ENCODE assay signal across 20 mouse cellular contexts in the genomic region with DNA sequence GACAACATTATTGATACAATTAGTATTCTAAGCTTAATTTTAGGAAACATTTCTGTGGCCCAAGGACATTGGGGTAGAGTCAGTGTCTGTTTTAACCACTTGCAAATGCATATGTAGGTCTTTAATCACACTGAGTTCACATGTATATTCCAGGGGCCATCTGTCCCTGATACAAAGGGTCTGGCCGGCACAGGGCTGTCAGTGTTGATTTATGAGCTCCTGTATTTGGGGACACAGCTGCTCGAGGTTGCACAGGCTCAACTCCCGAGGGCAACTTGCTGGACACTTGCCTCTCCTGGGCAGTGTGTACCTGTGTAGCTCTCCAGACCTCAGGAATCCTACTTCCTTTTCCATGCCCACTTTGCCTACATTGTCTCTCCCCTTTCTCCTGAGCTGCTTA.
DNase-seq lines count a peak whose midpoint lies in the region; ATAC-seq lines count a peak whose summit lies in the region.
"Had no signal": no experiment of that assay in that cellular context is flagged by ENCODE, and none has a peak within 500 bp of the region (broad histone marks: within the 10 kb centered on the region; RNA-seq: fewer than 3 reads in every experiment).

No protein-coding gene starts in this region.

- no peak overlapping the region for H3K4me2 ChIP-seq in hindbrain, embryonic 14.5 days (replicated peaks)
- no peak overlapping the region for H3K4me2 ChIP-seq in neural tube, embryonic 15.5 days
- H3K4me2 ChIP-seq in neural tube, embryonic 11.5 days (ENCODE audit: low read depth), result no peak overlapping the region
- H3K4me2 ChIP-seq: forebrain, embryonic 15.5 days; heart, embryonic 12.5 days; hindbrain, embryonic 15.5 days had no signal

- H3K9me3 ChIP-seq in hindbrain, embryonic 10.5 days, result no peaks in the 10 kb centered on the region
- H3K9me3 ChIP-seq in hindbrain, embryonic 14.5 days (ENCODE audit: control insufficient read depth, low read length), result no peaks in the 10 kb centered on the region
- no peaks in the 10 kb centered on the region for H3K9me3 ChIP-seq in neural tube, embryonic 15.5 days (replicated peaks)
- no peaks in the 10 kb centered on the region for H3K9me3 ChIP-seq in neural tube, embryonic 11.5 days (ENCODE audit: control insufficient read depth, low read length)
- H3K9me3 ChIP-seq: embryonic facial prominence, embryonic 10.5 days; forebrain, embryonic 10.5 days; forebrain, embryonic 15.5 days; heart, embryonic 12.5 days; hindbrain, embryonic 15.5 days had no signal

- no peak overlapping the region for H3K4me3 ChIP-seq in hindbrain, embryonic 10.5 days
- H3K4me3 ChIP-seq in hindbrain, embryonic 14.5 days (replicated peaks; ENCODE audit: low read length), result no peak overlapping the region
- no peak overlapping the region for H3K4me3 ChIP-seq in neural tube, embryonic 15.5 days (replicated peaks)
- H3K4me3 ChIP-seq in neural tube, embryonic 11.5 days (ENCODE audit: low read depth, low read length), result no peak overlapping the region
- H3K4me3 ChIP-seq: embryonic facial prominence, embryonic 10.5 days; erythroblast, embryonic 14.5 days; forebrain, embryonic 10.5 days; forebrain, embryonic 15.5 days; heart, adult 2 months; heart, embryonic 12.5 days; hindbrain, embryonic 15.5 days had no signal

- ATAC-seq in hindbrain, embryonic 14.5 days (ENCODE audit: low FRiP score), result no peak
- no peak for ATAC-seq in neural tube, embryonic 15.5 days (ENCODE audit: low FRiP score)
- ATAC-seq in neural tube, embryonic 11.5 days (ENCODE audit: insufficient read depth, low FRiP score, low TSS enrichment), result peak; percentile 67
- ATAC-seq: forebrain, embryonic 15.5 days had no signal

- no peak overlapping the region for H3K9ac ChIP-seq in hindbrain, embryonic 14.5 days
- no peak overlapping the region for H3K9ac ChIP-seq in neural tube, embryonic 15.5 days (replicated peaks)
- H3K9ac ChIP-seq in neural tube, embryonic 11.5 days (ENCODE audit: low read length), result no peak overlapping the region
- H3K9ac ChIP-seq: forebrain, embryonic 15.5 days; heart, embryonic 12.5 days; hindbrain, embryonic 15.5 days had no signal

- peak; percentile 45 for DNase-seq in hindbrain, embryonic 10.5 days (ENCODE audit: low spot score)
- no peak for DNase-seq in hindbrain, embryonic 14.5 days (ENCODE audit: low spot score)
- peak; percentile 44 for DNase-seq in neural tube, embryonic 10.5 days (ENCODE audit: extremely low spot score, low spot score)
- DNase-seq in embryo, embryonic 11.5 days (ENCODE audit: low read depth, low spot score), result peak; percentile 14
- peak; percentile 51 for DNase-seq in neural tube, embryonic 11.5 days (ENCODE audit: low spot score)
- DNase-seq in cerebellum, adult 9-10 months, result no peak
- no peak for DNase-seq in left cerebral cortex, postnatal 4 days
- DNase-seq: adrenal gland, postnatal 10 days; cerebellum, adult 11 months; cerebellum, adult 9-11 months; cerebellum, postnatal 36 days; heart, adult 2 months; kidney, adult 11 months had no signal

- H3K27ac ChIP-seq in hindbrain, embryonic 10.5 days, result peak overlapping the region; percentile 60
- H3K27ac ChIP-seq in hindbrain, embryonic 14.5 days, result no peak overlapping the region
- no peak overlapping the region for H3K27ac ChIP-seq in neural tube, embryonic 15.5 days (replicated peaks)
- H3K27ac ChIP-seq in neural tube, embryonic 11.5 days (ENCODE audit: low read depth, low read length), result no peak overlapping the region
- H3K27ac ChIP-seq: embryonic facial prominence, embryonic 10.5 days; forebrain, embryonic 10.5 days; forebrain, embryonic 15.5 days; heart, adult 2 months; hindbrain, embryonic 15.5 days had no signal

- H3K36me3 ChIP-seq in hindbrain, embryonic 10.5 days, result no peaks in the 10 kb centered on the region
- H3K36me3 ChIP-seq in hindbrain, embryonic 14.5 days (replicated peaks; ENCODE audit: control insufficient read depth, insufficient read depth), result no peaks in the 10 kb centered on the region
- no peaks in the 10 kb centered on the region for H3K36me3 ChIP-seq in neural tube, embryonic 15.5 days
- H3K36me3 ChIP-seq in neural tube, embryonic 11.5 days (ENCODE audit: control insufficient read depth, insufficient read depth, low read length), result no peaks in the 10 kb centered on the region
- H3K36me3 ChIP-seq: embryonic facial prominence, embryonic 10.5 days; forebrain, embryonic 10.5 days; forebrain, embryonic 15.5 days; heart, embryonic 12.5 days; hindbrain, embryonic 15.5 days had no signal

- intact Hi-C loops in left cerebral cortex, postnatal 4 days (cut with DNase I), result no loop called here

- WGBS in hindbrain, embryonic 10.5 days, result 55% methylated on average over 3 of the region's 3 CpGs
- WGBS in hindbrain, embryonic 14.5 days, result 22% methylated on average over 3 of the region's 3 CpGs
- 3% methylated on average over 3 of the region's 3 CpGs for WGBS in neural tube, embryonic 15.5 days
- WGBS in neural tube, embryonic 11.5 days, result 10% methylated on average over 3 of the region's 3 CpGs

- H3K4me1 ChIP-seq in hindbrain, embryonic 10.5 days (replicated peaks), result peaks cover 13% of the 10 kb centered on the region
- H3K4me1 ChIP-seq in hindbrain, embryonic 14.5 days (replicated peaks; ENCODE audit: control insufficient read depth, insufficient read depth, low read length), result no peaks in the 10 kb centered on the region
- H3K4me1 ChIP-seq in neural tube, embryonic 15.5 days, result no peaks in the 10 kb centered on the region; the same call in 1 of the 2 replicates
- H3K4me1 ChIP-seq in neural tube, embryonic 11.5 days (ENCODE audit: control insufficient read depth, insufficient read depth, low read length), result peaks cover 5% of the 10 kb centered on the region; the same call in 1 of the 2 replicates
- H3K4me1 ChIP-seq: embryonic facial prominence, embryonic 10.5 days; forebrain, embryonic 10.5 days; forebrain, embryonic 15.5 days; hindbrain, embryonic 15.5 days had no signal

- H3K27me3 ChIP-seq in hindbrain, embryonic 10.5 days (ENCODE audit: insufficient read depth, poor library complexity, severe bottlenecking), result no peaks in the 10 kb centered on the region
- no peaks in the 10 kb centered on the region for H3K27me3 ChIP-seq in hindbrain, embryonic 14.5 days (ENCODE audit: control insufficient read depth, insufficient read depth, low read length)
- H3K27me3 ChIP-seq in neural tube, embryonic 15.5 days (replicated peaks), result no peaks in the 10 kb centered on the region
- H3K27me3 ChIP-seq in neural tube, embryonic 11.5 days (ENCODE audit: control insufficient read depth, insufficient read depth, low read length), result no peaks in the 10 kb centered on the region
- H3K27me3 ChIP-seq: forebrain, embryonic 15.5 days; heart, embryonic 12.5 days; hindbrain, embryonic 15.5 days had no signal

Comparison
In these comparisons a context has a peak if more than half of its experiments do, and no peak if none do; other contexts are left out.
1. DNase-seq: peak in hindbrain, embryonic 10.5 days (single experiment), neural tube, embryonic 10.5 days (single experiment), embryo, embryonic 11.5 days (single experiment) and neural tube, embryonic 11.5 days (single experiment); none in hindbrain, embryonic 14.5 days (single experiment), cerebellum, adult 9-10 months (single experiment) and left cerebral cortex, postnatal 4 days (single experiment).